Mouse (Mus musculus): Measurements from ENCODE around the gene Tnfrsf19.

The Tnfrsf19 gene

GRCm38 (mm10) chr14:61020968-61021367, 25.3 kb downstream of the Tnfrsf19 start:
- no peak for DNase-seq (ENCODE audit: low spot score)

DNA sequence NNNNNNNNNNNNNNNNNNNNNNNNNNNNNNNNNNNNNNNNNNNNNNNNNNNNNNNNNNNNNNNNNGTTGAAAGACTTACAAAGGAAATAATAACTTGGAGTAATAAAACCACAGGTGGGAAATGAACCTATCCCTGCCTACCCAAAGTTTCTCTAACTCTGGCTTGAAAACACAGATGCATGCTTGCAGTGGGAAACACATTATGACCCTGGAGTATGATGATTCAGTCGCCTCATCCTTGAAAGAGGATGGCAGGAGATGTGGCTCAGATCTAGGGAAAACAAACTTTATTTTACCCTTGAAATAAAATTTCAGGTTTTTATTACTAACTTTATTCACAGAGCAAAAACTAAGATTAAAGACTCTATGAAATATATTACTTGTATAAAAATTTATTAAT, 26.4 kb downstream of the Tnfrsf19 start:
- DNase-seq (ENCODE audit: low spot score), result no peak

DNA sequence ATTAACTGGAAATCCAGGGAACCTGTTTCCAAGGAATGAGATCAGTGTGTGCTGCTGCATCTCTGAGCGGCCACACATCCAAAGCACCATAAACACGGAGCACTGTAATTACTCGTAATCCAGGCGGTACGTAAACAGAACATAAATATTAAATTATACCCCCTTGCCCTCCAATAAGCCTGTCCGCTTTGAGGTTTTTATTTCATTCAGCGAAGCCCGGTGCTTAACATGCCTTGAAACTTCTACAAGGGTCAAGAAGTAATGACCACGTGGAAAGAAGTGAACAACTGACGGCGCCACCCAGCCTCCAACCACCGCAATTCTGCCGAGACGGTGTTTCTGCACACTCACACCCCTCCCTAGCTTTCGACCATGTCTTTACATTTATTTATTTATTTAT, 31.7 kb downstream of the Tnfrsf19 start:
- no peak for DNase-seq (ENCODE audit: low spot score)

GRCm38 (mm10) chr14:61012397-61012931, 33.8 kb downstream of the Tnfrsf19 start:
- DNase-seq (ENCODE audit: low spot score), result no peak

GRCm38 (mm10) chr14:61011621-61012174, 34.6 kb downstream of the Tnfrsf19 start:
- no peak for DNase-seq (ENCODE audit: low spot score)

- DNase-seq (ENCODE audit: low spot score), result no peak
Observed at GRCm38 (mm10) chr14:61005127-61005837, 41.0 kb downstream of the Tnfrsf19 start.

DNA sequence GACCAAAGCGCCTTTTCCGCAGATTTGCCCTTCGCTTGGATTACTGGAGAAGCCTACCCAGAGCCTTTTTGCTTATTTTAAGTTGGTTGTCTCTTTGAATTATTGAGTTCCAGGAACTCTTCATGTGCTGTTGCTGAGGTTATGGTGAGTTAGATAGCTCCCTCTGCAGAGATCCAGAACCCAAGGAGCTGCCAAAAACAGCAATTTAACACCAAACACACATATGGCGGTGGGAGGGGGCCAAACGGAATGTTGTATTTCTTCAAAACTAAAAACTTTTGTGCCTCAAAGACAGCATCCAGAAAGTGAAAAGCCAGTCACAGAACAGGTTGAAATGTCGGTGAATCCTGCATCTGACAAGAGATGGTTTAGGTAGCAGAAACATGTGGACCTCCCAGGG, 42.6 kb downstream of the Tnfrsf19 start:
- DNase-seq (ENCODE audit: low spot score), result no peak

GRCm38 (mm10) chr14:61000072-61000471, 46.2 kb downstream of the Tnfrsf19 start:
- DNase-seq (ENCODE audit: low spot score), result no peak

GRCm38 (mm10) chr14:60996556-60996955, 49.7 kb downstream of the Tnfrsf19 start:
- DNase-seq (ENCODE audit: low spot score), result no peak

- DNase-seq (ENCODE audit: low spot score), result no peak
Observed at GRCm38 (mm10) chr14:60993506-60993905, 52.8 kb downstream of the Tnfrsf19 start.

DNA sequence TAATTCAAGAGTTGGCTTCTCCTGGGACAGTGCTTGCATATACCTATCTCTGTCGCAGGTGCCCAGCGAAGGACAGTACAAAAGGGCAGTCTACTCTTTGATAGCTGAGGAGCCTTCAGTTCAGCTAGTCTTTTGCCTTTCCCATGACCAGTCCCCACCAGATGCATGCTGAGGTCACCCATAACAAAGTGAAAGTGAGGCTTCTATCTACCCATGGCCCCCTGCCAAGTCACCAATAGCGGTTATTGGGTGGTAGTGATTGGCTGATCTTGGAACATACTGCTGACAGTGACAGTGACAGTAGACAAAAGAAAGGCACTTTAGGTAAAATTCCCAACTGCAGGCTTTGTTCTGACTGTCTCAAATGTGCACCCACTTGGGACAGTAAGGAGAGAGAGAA, 53.2 kb downstream of the Tnfrsf19 start:
- peak; percentile 11 for DNase-seq (ENCODE audit: low spot score)

DNA sequence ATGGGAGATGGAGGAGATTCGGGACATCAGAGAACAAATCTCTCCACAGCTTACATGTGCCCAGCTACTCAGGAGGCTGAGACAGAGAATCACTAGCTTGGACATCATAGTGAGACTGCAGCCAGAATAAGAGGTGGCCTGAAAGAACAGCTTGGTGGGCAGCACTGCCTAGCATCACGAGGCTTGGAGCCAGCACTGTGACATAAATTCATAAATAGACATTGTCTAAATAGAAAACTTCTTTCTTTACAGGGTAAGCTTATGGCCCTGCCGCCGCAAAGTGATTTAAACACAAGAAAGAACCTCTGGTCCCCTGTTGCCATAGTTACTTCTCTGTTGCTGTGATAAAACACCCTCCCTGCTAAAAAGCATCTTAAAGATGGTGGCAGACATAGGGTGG, 54.1 kb downstream of the Tnfrsf19 start:
- no peak for DNase-seq (ENCODE audit: low spot score)

DNA sequence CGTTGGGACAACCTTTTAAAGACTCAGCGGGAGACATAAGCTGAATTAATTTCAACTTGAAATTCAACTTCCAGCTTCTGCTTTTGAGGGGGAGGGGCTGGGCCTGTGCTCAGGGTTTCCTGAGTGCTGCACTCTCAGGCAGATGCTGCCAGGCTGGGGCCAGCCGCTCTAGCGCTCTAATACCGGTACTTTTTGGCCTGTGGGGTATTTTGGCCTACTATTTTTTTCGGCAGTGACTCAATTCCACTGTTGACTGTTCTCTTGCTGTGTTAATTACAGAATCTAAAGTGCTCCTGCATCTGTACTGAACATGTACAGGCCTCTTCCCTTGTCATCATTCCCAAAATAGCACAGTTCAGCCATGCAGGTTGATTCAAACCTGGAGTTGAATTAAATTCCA, 58.1 kb downstream of the Tnfrsf19 start:
- no peak for DNase-seq (ENCODE audit: low spot score)

- DNase-seq (ENCODE audit: low spot score), result no peak
Observed at GRCm38 (mm10) chr14:60986926-60987325, 59.4 kb downstream of the Tnfrsf19 start.

DNA sequence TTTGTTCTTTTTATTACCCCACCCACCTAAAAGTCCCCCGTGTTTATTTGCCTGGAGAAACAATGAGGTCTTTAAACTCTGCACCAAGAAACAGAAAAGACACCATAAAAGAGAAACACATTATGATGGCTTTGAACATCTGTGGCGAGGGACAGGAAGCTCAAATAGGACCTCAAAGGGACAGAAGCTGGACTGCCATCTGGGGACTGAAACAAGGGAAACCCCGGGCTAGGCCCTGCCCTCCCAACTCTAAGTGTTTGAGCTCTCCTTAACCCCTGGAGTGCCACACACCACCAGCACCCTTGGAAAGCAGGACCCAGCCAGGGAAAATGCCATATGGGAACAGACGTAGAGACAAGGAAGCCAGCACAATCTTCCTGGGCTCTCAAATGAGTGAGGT, 61.2 kb downstream of the Tnfrsf19 start:
- no peak for DNase-seq (ENCODE audit: low spot score)

DNA sequence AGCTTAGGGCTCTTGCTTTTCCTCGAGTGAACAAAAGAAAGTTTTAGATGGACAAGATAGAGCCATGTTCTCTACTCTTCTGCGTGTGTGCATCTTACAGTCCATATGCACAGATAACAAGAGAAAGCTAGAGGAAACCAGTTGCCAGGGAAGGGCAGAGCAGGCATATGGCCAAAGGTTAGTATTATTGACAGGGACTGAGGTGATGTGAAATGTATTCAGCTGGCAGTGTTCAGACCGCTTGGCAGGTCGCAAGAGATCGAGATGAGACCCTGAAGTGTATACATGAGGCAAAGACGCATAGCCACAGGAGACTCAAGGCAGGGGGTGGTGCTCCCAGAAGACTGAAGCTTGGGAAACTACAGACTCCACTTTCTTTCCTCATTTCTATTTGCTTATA, 62.0 kb downstream of the Tnfrsf19 start:
- no peak for DNase-seq (ENCODE audit: low spot score)

GRCm38 (mm10) chr14:60982126-60982525, 64.2 kb downstream of the Tnfrsf19 start:
- DNase-seq (ENCODE audit: low spot score), result no peak

DNA sequence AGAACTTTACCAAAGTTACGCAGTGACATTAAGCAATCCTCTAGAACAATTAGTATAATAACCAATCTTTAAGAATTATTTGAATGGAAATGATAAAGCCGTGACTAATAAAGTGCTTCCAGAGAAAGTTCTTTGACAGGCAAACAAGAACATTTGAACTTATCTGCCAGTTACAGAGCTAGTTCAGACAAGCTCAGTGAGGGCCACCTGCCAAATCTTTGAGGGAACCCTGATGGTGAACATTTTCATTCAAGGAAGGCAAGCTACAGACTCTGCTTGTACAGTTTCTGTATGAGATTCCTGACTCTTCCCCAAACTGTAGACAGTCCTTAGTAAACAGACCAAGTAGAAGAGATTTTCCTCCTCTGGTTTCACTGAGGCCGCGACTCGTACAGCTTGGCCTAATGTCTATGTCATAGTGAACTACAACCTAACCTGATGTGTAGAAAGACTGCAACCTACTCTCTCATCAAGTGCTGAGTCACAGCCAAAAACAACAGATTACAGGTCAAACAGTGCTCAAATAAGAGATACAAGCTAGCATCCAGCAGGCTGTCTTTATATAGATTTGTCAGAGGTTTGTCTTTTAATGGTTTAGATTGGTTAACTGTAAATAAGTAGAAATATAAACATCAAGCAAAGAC, 65.9 kb downstream of the Tnfrsf19 start:
- no peak for DNase-seq (ENCODE audit: low spot score)

DNA sequence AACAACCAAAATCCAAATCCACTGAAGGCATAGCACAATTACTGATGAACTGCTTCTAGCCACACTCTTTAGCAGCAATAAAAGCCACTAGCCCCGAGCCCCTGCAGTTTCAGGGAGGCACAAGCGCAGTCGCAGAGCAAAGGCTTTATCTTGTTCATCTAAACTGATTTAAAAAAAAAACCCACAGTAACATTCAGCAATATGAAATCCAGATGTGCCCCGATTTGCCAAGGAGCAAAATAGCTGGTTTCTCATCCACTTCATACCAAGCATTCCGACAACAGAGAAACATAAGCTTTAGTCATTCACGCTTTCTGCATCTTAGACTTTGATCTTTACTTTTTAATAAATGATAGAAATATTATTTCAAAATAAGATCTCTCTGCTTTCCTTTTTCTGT, 68.2 kb downstream of the Tnfrsf19 start:
- DNase-seq (ENCODE audit: low spot score), result no peak

- no peak for DNase-seq (ENCODE audit: low spot score)
Observed at GRCm38 (mm10) chr14:60976231-60976630, 70.1 kb downstream of the Tnfrsf19 start.

DNA sequence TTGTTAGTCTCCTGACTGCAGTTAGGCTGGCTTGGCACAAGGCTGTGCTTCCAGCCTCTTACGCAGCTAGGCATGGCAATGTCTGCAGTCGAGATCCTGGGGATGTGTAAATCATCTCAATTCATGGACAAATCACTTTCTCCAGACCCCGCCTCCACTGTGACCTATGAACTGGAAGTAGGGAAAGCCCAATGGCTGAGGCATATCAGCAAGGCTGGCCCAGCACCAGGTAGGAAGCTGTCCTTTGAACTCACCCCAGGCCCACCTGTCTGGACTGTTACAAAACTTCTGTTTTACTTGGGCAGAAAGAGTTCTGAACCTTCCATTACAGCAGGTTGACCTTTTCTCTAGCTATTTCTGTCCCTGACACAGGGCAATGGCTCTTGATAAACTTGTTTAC, 70.6 kb downstream of the Tnfrsf19 start:
- DNase-seq (ENCODE audit: low spot score), result no peak

DNA sequence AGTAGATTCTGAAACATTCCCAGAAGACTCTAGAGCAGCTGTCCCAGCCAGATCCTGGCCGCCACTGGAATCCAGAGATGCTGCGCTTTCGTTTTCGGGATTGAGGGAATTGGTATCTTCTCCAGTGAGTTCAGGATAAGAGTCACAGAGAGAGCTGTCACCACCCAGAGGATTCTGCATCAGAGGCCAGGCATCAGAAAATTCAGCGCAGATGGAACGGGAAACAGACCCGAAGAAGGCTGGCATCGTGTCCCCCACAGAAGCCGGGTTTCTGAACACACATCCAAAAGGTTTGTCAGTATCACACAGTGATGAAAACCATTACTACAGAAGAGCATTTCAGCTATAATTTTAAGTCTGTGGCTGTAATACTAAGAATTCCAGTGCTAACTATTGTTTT, 75.3 kb downstream of the Tnfrsf19 start:
- DNase-seq (ENCODE audit: low spot score), result no peak

DNA sequence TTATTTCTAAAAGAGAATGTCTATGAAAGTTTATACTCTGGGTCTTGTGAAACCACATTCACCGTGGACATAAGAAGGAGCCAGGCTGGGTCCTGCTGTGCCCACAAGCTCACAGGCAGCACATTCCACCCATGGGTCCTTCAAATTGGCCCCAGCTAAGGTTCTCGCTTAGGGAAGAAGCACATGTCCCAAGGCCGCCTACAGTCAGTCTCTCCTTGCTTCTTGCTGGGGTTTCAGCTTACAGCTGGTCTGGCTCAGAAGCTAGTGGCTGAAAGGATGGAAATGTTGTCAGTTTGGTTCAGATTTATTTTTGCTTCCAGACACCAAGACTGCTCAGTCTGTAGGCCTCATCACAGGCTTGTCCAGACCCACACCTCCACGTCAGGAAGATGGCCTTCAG, 80.2 kb downstream of the Tnfrsf19 start:
- DNase-seq (ENCODE audit: low spot score), result no peak
